Mouse (Mus musculus): Measurements from ENCODE around the gene Platr17. TPM values are rescaled to one million over a fixed set of nuclear protein-coding genes. Genes with fewer than 3 reads are reported as not detected.

Platr17 gene
- polyA plus RNA-seq (2012; rRNA removed) = 0.25 and 0.29 TPM in 2 replicates

GRCm38 (mm10) chr17:33904835-33905234 lies at the start of gene Platr17:
TSS of gene Platr17 (plus strand) at chr17:33905135.

GRCm38 (mm10) chr17:33873537-33873936 lies 31.4 kb upstream of the Platr17 start, which contains the start of gene Gm7029:
TSS of gene Gm7029 (plus strand) at chr17:33873837.

GRCm38 (mm10) chr17:33890533-33891059 lies 14.3 kb upstream of the Platr17 start, which contains the start of gene Kifc1:
TSS of gene Kifc1 (minus strand) at chr17:33890661.

GRCm38 (mm10) chr17:33909077-33909868 lies 4.3 kb downstream of the Platr17 start, which contains the start of gene Daxx:
TSS of gene Daxx (plus strand) at chr17:33909414.

GRCm38 (mm10) chr17:33915671-33916250 lies 10.8 kb downstream of the Platr17 start, which contains the start of the genes Tapbp and Zbtb22:
TSS of gene Tapbp (plus strand) at chr17:33915899.
TSS of gene Zbtb22 (plus strand) at chr17:33915904.

GRCm38 (mm10) chr17:33929371-33930279 lies 24.7 kb downstream of the Platr17 start, which contains the start of gene Rgl2:
TSS of gene Rgl2 (plus strand) at chr17:33929543.

GRCm38 (mm10) chr17:33940206-33940805 lies 35.4 kb downstream of the Platr17 start, which contains the start of the genes Pfdn6 and Wdr46:
TSS of gene Pfdn6 (minus strand) at chr17:33940343.
TSS of gene Wdr46 (plus strand) at chr17:33940660.

GRCm38 (mm10) chr17:33951021-33951946 lies 46.3 kb downstream of the Platr17 start, which contains the start of gene B3galt4:
TSS of gene B3galt4 (minus strand) at chr17:33951488.

GRCm38 (mm10) chr17:33955555-33956214 lies 50.8 kb downstream of the Platr17 start, which contains the start of the genes Vps52 and Rps18:
TSS of gene Vps52 (plus strand) at chr17:33955812.
TSS of gene Rps18 (minus strand) at chr17:33956001.

Other genes starting within 250 kb of the Platr17 start
- 346 and 372 TPM in 2 replicates for gene Hnrnpm, start 218.3 kb upstream of the Platr17 start, polyA plus RNA-seq (2012; rRNA removed)
- gene March2, start 186.5 kb upstream of the Platr17 start, polyA plus RNA-seq (2012; rRNA removed) = 54.7 and 54.9 TPM in 2 replicates
- 492 and 498 TPM in 2 replicates for gene Rab11b, start 144.6 kb upstream of the Platr17 start, polyA plus RNA-seq (2012; rRNA removed)
- 8.6 and 13.8 TPM in 2 replicates for gene Angptl4, start 123.3 kb upstream of the Platr17 start, polyA plus RNA-seq (2012; rRNA removed)
- 60.8 and 64.1 TPM in 2 replicates for gene Kank3, start 94.6 kb upstream of the Platr17 start, polyA plus RNA-seq (2012; rRNA removed)
- gene Rps28, start 80.6 kb upstream of the Platr17 start, polyA plus RNA-seq (2012; rRNA removed) = 1,052 and 1,113 TPM in 2 replicates
- 340 and 356 TPM in 2 replicates for gene Ndufa7, start 80.6 kb upstream of the Platr17 start, polyA plus RNA-seq (2012; rRNA removed)
- 41.3 and 46.5 TPM in 2 replicates for gene Cd320, start 62.0 kb upstream of the Platr17 start, polyA plus RNA-seq (2012; rRNA removed)
- not detected in 2 replicates for gene Gm7029, start 31.3 kb upstream of the Platr17 start, polyA plus RNA-seq (2012; rRNA removed)
- gene Kifc1, start 14.5 kb upstream of the Platr17 start, polyA plus RNA-seq (2012; rRNA removed) = 32.6 and 40.9 TPM in 2 replicates
- gene Daxx, start 4.3 kb downstream of the Platr17 start, polyA plus RNA-seq (2012; rRNA removed) = 46.3 and 50.1 TPM in 2 replicates
- gene Tapbp, start 10.8 kb downstream of the Platr17 start, polyA plus RNA-seq (2012; rRNA removed) = 13.9 and 20.8 TPM in 2 replicates
- gene Zbtb22, start 10.8 kb downstream of the Platr17 start, polyA plus RNA-seq (2012; rRNA removed) = 34.5 and 40.6 TPM in 2 replicates
- 230 and 252 TPM in 2 replicates for gene Rgl2, start 24.4 kb downstream of the Platr17 start, polyA plus RNA-seq (2012; rRNA removed)
- gene Pfdn6, start 35.2 kb downstream of the Platr17 start, polyA plus RNA-seq (2012; rRNA removed) = 113 and 115 TPM in 2 replicates
- gene Wdr46, start 35.5 kb downstream of the Platr17 start, polyA plus RNA-seq (2012; rRNA removed) = 27.4 and 27.8 TPM in 2 replicates
- gene B3galt4, start 46.4 kb downstream of the Platr17 start, polyA plus RNA-seq (2012; rRNA removed) = 9.3 and 9.5 TPM in 2 replicates
- gene Vps52, start 50.7 kb downstream of the Platr17 start, polyA plus RNA-seq (2012; rRNA removed) = 63.4 and 64.7 TPM in 2 replicates
- gene Rps18, start 50.9 kb downstream of the Platr17 start, polyA plus RNA-seq (2012; rRNA removed) = 1,006 and 1,081 TPM in 2 replicates
- 27.6 and 29.7 TPM in 2 replicates for gene H2-K1, start 95.2 kb downstream of the Platr17 start, polyA plus RNA-seq (2012; rRNA removed)
- gene Ring1, start 119.5 kb downstream of the Platr17 start, polyA plus RNA-seq (2012; rRNA removed) = 62.7 and 65.1 TPM in 2 replicates
- gene H2-Ke6, start 122.9 kb downstream of the Platr17 start, polyA plus RNA-seq (2012; rRNA removed) = 115 and 118 TPM in 2 replicates
- 113 and 136 TPM in 2 replicates for gene Slc39a7, start 126.5 kb downstream of the Platr17 start, polyA plus RNA-seq (2012; rRNA removed)
- gene Rxrb, start 126.7 kb downstream of the Platr17 start, polyA plus RNA-seq (2012; rRNA removed) = 88.3 and 91.0 TPM in 2 replicates
- gene Col11a2, start 134.3 kb downstream of the Platr17 start, polyA plus RNA-seq (2012; rRNA removed) = 13.9 and 70.2 TPM in 2 replicates
- gene H2-Oa, start 187.2 kb downstream of the Platr17 start, polyA plus RNA-seq (2012; rRNA removed) = 0.15 and 0.29 TPM in 2 replicates
- gene H2-DMa, start 214.4 kb downstream of the Platr17 start, polyA plus RNA-seq (2012; rRNA removed) = 10.2 and 10.5 TPM in 2 replicates
- gene Brd2, start 217.5 kb downstream of the Platr17 start, polyA plus RNA-seq (2012; rRNA removed) = 206 and 231 TPM in 2 replicates
- gene H2-DMb2, start 238.2 kb downstream of the Platr17 start, polyA plus RNA-seq (2012; rRNA removed) = 0.15 and 0.29 TPM in 2 replicates
- 1.0 and 1.9 TPM in 2 replicates for gene H2-DMb1, start 247.9 kb downstream of the Platr17 start, polyA plus RNA-seq (2012; rRNA removed)